Mouse (Mus musculus): ENCODE data around the gene Ddhd1.
"Not testable (repeated sequence)": the region's sequence is repeated elsewhere in the genome, so short reads cannot be mapped to it uniquely, and the experiment has no call there.

Ddhd1 gene

GRCm38 (mm10) chr14:45580923-45581827, 76.8 kb downstream of the Ddhd1 start:
- DNase-seq (ENCODE audit: low read depth, low spot score) = not testable (repeated sequence)

DNA sequence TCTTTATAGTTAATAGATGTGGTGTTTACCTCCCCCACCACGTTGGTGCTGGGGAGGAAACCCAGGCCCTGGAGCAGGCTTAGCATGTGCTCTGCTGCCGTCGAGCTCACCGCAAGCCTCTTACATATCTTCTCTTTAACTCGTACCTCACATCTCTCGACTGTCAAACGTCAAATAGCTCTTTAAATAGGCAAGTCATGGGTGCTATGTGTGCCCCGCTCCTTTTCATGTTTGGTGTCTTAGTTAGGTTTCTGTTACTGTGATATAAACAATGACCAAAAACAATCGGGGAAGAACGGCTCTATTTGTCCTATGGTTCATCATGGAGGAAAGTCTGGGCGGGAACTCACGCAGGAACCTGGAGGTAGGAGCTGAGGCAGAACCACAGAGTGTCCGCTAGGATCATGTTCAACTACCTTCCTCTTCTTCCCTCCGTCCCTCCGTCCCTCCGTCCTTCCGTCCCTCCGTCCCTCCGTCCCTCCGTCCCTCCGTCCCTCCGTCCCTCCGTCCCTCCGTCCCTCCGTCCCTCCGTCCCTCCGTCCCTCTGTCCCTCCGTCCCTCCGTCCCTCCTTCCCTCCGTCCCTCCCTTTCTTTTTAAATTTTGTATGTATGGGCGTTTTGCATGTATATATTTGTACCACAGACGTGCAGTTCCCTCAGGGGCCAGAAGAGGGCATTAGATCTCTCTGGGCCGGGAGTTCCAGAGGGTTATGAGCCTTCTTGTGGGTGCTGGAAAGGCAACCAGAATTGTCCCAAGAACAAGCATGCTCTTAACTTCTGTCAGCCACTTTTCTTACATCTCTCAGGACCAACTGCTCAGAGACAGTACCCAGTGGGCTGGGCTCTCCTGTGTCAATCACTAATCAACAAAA, 91.6 kb downstream of the Ddhd1 start:
- DNase-seq (ENCODE audit: low read depth, low spot score) = peak; percentile 64

GRCm38 (mm10) chr14:45565216-45566065, 92.5 kb downstream of the Ddhd1 start:
- DNase-seq (ENCODE audit: low read depth, low spot score) = no peak

- DNase-seq (ENCODE audit: low read depth, low spot score) = no peak
Observed at GRCm38 (mm10) chr14:45563577-45563976, 94.4 kb downstream of the Ddhd1 start.

- DNase-seq (ENCODE audit: low read depth, low spot score) = no peak
Observed at GRCm38 (mm10) chr14:45561681-45562080, 96.3 kb downstream of the Ddhd1 start.

DNA sequence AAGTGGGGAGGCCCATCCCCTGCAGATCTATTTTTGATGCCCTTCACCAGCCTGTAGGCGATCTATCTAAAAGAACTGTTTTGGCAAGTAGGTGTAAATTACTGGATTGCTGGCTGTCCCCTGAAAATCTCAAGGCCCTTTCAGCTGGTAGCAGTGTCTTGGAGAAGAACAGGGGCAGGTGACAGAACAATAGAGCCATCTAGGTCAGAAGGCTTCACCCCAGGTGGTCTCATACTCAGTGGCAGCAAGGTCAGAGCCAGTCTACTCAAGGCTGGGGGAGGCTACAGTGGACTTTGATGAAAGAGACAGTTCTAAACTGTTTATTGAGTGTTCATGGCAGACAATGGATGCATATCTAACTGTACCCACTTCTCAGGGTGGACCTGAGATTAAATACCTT, 98.9 kb downstream of the Ddhd1 start:
- no peak for DNase-seq (ENCODE audit: low read depth, low spot score)

DNA sequence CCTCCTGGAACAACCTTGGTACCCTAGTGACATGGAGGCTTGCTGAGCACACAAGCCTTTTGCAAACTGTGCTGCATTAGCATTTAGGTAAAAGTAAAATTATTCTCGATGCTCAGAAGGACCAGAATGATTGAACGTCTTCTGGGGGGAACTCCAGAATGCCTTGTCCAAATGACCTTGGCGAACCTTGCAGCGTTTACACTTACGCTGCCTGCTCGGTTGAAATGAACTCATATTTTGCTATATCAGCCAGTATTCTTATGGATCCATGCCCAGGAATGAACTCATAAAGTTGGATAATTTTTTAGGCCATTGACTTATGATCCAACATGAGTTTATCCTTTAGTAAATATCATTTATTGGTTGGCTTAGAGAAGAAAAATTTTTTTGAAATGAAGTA, 103.6 kb downstream of the Ddhd1 start:
- no peak for DNase-seq (ENCODE audit: low read depth, low spot score)

DNA sequence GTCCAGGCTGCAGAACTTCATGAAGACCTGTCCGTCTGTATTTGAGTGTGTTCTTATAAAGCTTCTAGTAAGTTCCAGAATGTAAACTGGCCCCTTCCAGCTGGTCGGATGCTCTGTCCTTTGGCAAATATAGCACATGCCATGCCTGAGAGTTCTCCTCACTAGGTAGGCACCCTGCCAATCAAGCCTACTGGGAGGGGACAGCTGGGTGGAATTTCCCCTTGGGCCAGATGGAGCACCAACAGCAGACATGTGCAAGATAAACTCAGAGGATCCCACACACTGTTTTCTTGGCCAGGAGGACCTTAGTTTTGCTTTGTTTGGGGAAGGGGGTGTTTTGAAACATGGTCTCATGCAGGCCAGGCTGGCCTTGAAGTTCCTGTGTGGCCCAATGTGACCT, 104.1 kb downstream of the Ddhd1 start:
- no peak for DNase-seq (ENCODE audit: low read depth, low spot score)

- DNase-seq (ENCODE audit: low read depth, low spot score) = no peak
Observed at GRCm38 (mm10) chr14:45552431-45552830, 105.5 kb downstream of the Ddhd1 start.

GRCm38 (mm10) chr14:45551121-45551768, 106.7 kb downstream of the Ddhd1 start:
- DNase-seq (ENCODE audit: low read depth, low spot score) = no peak

GRCm38 (mm10) chr14:45550010-45550647, 107.8 kb downstream of the Ddhd1 start:
- DNase-seq (ENCODE audit: low read depth, low spot score) = no peak

GRCm38 (mm10) chr14:45548118-45548517, 109.8 kb downstream of the Ddhd1 start:
- DNase-seq (ENCODE audit: low read depth, low spot score) = no peak

DNA sequence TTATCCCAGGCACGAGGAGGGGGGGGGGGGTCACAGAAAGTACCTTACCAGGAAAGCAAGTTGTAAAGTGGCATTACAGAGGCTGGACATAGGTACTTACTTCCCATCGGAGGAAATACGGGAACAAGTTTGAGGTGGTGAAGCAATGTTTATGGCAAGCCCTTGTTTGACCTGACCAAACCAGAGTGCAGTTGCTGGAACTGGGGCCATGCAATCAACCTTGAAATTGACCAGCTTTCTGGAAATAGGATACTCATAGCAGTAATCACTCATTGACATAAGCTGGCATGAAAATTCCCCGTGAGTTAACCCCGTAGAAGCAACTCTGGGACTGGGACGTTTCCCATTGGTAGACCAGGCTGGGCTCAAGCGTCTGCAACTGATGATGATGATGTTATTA, 113.0 kb downstream of the Ddhd1 start:
- DNase-seq (ENCODE audit: low read depth, low spot score) = no peak

DNA sequence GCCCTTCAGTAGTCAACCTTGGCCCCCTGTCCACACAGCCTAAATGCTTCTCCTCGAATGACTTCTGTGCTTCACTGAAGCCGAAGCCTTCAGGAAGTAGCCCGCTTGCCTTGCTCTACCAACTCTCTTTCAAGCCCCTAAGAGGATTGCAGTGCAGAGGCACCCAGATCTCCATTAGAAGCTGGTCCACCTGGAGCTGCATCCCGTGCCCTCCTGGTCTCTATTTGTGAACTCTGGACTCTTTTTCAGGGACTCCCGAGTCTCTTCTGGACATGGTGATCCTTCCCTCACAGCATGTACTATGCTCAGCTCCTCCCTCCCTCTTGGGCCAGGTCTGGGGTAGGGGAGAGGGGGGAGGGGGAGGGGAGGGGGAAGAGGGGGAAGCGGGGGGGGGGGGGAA, 113.9 kb downstream of the Ddhd1 start:
- no peak for DNase-seq (ENCODE audit: low read depth, low spot score)

GRCm38 (mm10) chr14:45539659-45540468, 118.1 kb downstream of the Ddhd1 start:
- peak; percentile 66 for DNase-seq (ENCODE audit: low read depth, low spot score)
